Mouse (Mus musculus): ENCODE results near the gene Dkk1. TPM values are rescaled to one million over a fixed set of nuclear protein-coding genes. Genes with fewer than 3 reads are reported as not detected.

The Dkk1 gene
- polyA plus RNA-seq (2015; fragmentation: Nextera tagmentation; extraction: Ambion mirVana) = 0.33 and 0.43 TPM in 2 replicates

- Histone ChIP-seq H3K27me3 (peaks cover 62% of the 10 kb centered on the region), H3K27ac (replicated peaks) (no peak within 1 kb of the TSS), H3K9me3 (replicated peaks) (no peaks in the 10 kb centered on the region), H3K4me2 (peak within 1 kb of the TSS; percentile 44), H3K36me3 (replicated peaks) (no peaks in the 10 kb centered on the region), H3K9ac (no peak within 1 kb of the TSS), H3K4me1 (replicated peaks) (no peaks in the 10 kb centered on the region), H3K4me3 (replicated peaks) (peak within 1 kb of the TSS; percentile 20)
- no peak for ATAC-seq (ENCODE audit: insufficient read depth)
- WGBS (ENCODE audit: insufficient replicate concordance) = 1% methylated on average over 26 of the region's 26 CpGs
These were observed at the start of gene Dkk1 for GRCm38 (mm10) chr19:30549044-30549853. Gene Dkk1, minus strand, starts transcription at chr19:30549665.

- Histone ChIP-seq H3K9me3 (replicated peaks) (no peaks in the 10 kb centered on the region), H3K4me1 (replicated peaks) (no peaks in the 10 kb centered on the region), H3K27ac (replicated peaks) (no peak overlapping the region), H3K9ac (no peak overlapping the region), H3K4me3 (replicated peaks) (no peak overlapping the region), H3K36me3 (replicated peaks) (no peaks in the 10 kb centered on the region), H3K4me2 (no peak overlapping the region), H3K27me3 (no peaks in the 10 kb centered on the region)
- 39% methylated on average over 3 of the region's 3 CpGs for WGBS (ENCODE audit: insufficient replicate concordance)
- no peak for ATAC-seq (ENCODE audit: insufficient read depth)
These were observed 36.9 kb upstream of the Dkk1 start for GRCm38 (mm10) chr19:30586366-30586765.

GRCm38 (mm10) chr19:30564516-30564915 lies 15.1 kb upstream of the Dkk1 start:
- no peaks in the 10 kb centered on the region for H3K27me3 ChIP-seq
- no peak overlapping the region for H3K4me3 ChIP-seq (replicated peaks)
- H3K9me3 ChIP-seq (replicated peaks) = no peaks in the 10 kb centered on the region
- H3K9ac ChIP-seq = no peak overlapping the region
- no peak overlapping the region for H3K4me2 ChIP-seq
- no peak for ATAC-seq (ENCODE audit: insufficient read depth)
- H3K36me3 ChIP-seq (replicated peaks) = no peaks in the 10 kb centered on the region
- 62% methylated on average over 6 of the region's 6 CpGs for WGBS (ENCODE audit: insufficient replicate concordance)
- H3K4me1 ChIP-seq (replicated peaks) = no peaks in the 10 kb centered on the region
- no peak overlapping the region for H3K27ac ChIP-seq (replicated peaks)

- no peak for ATAC-seq (ENCODE audit: insufficient read depth)
- no peak overlapping the region for H3K9ac ChIP-seq
- H3K4me3 ChIP-seq (replicated peaks) = no peak overlapping the region
- H3K27me3 ChIP-seq = no peaks in the 10 kb centered on the region
- H3K9me3 ChIP-seq (replicated peaks) = no peaks in the 10 kb centered on the region
- no peaks in the 10 kb centered on the region for H3K4me1 ChIP-seq (replicated peaks)
- 70% methylated on average over 3 of the region's 3 CpGs for whole genome bisulfite sequencing (ENCODE audit: insufficient replicate concordance)
- no peak overlapping the region for H3K27ac ChIP-seq (replicated peaks)
- no peaks in the 10 kb centered on the region for H3K36me3 ChIP-seq (replicated peaks)
- H3K4me2 ChIP-seq = no peak overlapping the region
These were observed 14.4 kb upstream of the Dkk1 start for GRCm38 (mm10) chr19:30563876-30564275.

GRCm38 (mm10) chr19:30558024-30558423 lies 8.6 kb upstream of the Dkk1 start:
- no peak overlapping the region for H3K4me2 ChIP-seq

GRCm38 (mm10) chr19:30554467-30554881 lies 5.0 kb upstream of the Dkk1 start:
- Histone ChIP-seq H3K4me3 (replicated peaks) (0 out of 2 replicates have a peak overlapping the region, but pooled peaks have one; percentile 12), H3K36me3 (replicated peaks) (no peaks in the 10 kb centered on the region), H3K27ac (replicated peaks) (no peak overlapping the region), H3K27me3 (peaks cover 31% of the 10 kb centered on the region), H3K9ac (no peak overlapping the region), H3K4me2 (peak overlapping the region; percentile 53), H3K4me1 (replicated peaks) (no peaks in the 10 kb centered on the region), H3K9me3 (replicated peaks) (no peaks in the 10 kb centered on the region)
- under 1% methylated on average over 12 of the region's 12 CpGs for WGBS (ENCODE audit: insufficient replicate concordance)
- no peak for ATAC-seq (ENCODE audit: insufficient read depth)

More at GRCm38 (mm10) chr19:30558024-30558423, 8.6 kb upstream of the Dkk1 start:
- ATAC-seq (ENCODE audit: insufficient read depth) = no peak
- Histone ChIP-seq H3K36me3 (replicated peaks) (no peaks in the 10 kb centered on the region), H3K4me3 (replicated peaks) (no peak overlapping the region), H3K27ac (replicated peaks) (no peak overlapping the region), H3K9me3 (replicated peaks) (no peaks in the 10 kb centered on the region), H3K9ac (no peak overlapping the region), H3K4me1 (replicated peaks) (no peaks in the 10 kb centered on the region), H3K27me3 (peaks cover 9% of the 10 kb centered on the region; the same call in 1 of the 2 replicates)

- 17% methylated on average over 4 of the region's 4 CpGs for WGBS (ENCODE audit: insufficient replicate concordance)
- Histone ChIP-seq H3K4me3 (replicated peaks) (no peak overlapping the region), H3K9me3 (replicated peaks) (no peaks in the 10 kb centered on the region), H3K4me2 (no peak overlapping the region), H3K27me3 (peaks cover 38% of the 10 kb centered on the region), H3K4me1 (replicated peaks) (no peaks in the 10 kb centered on the region), H3K27ac (replicated peaks) (no peak overlapping the region), H3K9ac (no peak overlapping the region), H3K36me3 (replicated peaks) (no peaks in the 10 kb centered on the region)
- no peak for ATAC-seq (ENCODE audit: insufficient read depth)
These were observed 4.3 kb upstream of the Dkk1 start for GRCm38 (mm10) chr19:30553740-30554139.

- H3K27ac ChIP-seq (replicated peaks) = no peak overlapping the region
- peaks cover 53% of the 10 kb centered on the region for H3K27me3 ChIP-seq
- ATAC-seq (ENCODE audit: insufficient read depth) = no peak
- no peaks in the 10 kb centered on the region for H3K4me1 ChIP-seq (replicated peaks)
- H3K4me3 ChIP-seq (replicated peaks) = no peak overlapping the region
- H3K9me3 ChIP-seq (replicated peaks) = no peaks in the 10 kb centered on the region
- no peak overlapping the region for H3K9ac ChIP-seq
- H3K36me3 ChIP-seq (replicated peaks) = no peaks in the 10 kb centered on the region
- no peak overlapping the region for H3K4me2 ChIP-seq
- 41% methylated on average over 8 of the region's 8 CpGs for WGBS (ENCODE audit: insufficient replicate concordance)
These were observed 2.8 kb upstream of the Dkk1 start for GRCm38 (mm10) chr19:30552260-30552659.

- Histone ChIP-seq H3K4me3 (replicated peaks) (no peak overlapping the region), H3K4me2 (peak overlapping the region; percentile 44; the same call in 1 of the 2 replicates), H3K36me3 (replicated peaks) (no peaks in the 10 kb centered on the region), H3K9ac (no peak overlapping the region), H3K4me1 (replicated peaks) (no peaks in the 10 kb centered on the region), H3K27me3 (peaks cover 64% of the 10 kb centered on the region), H3K9me3 (replicated peaks) (no peaks in the 10 kb centered on the region), H3K27ac (replicated peaks) (no peak overlapping the region)
- WGBS (ENCODE audit: insufficient replicate concordance) = 2% methylated on average over 17 of the region's 17 CpGs
- no peak for ATAC-seq (ENCODE audit: insufficient read depth)
These were observed 586 bp upstream of the Dkk1 start for GRCm38 (mm10) chr19:30549854-30550647.

- WGBS (ENCODE audit: insufficient replicate concordance) = 5% methylated on average over 23 of the region's 23 CpGs
- no peaks in the 10 kb centered on the region for H3K9me3 ChIP-seq (replicated peaks)
- ATAC-seq (ENCODE audit: insufficient read depth) = no peak
- peaks cover 58% of the 10 kb centered on the region for H3K27me3 ChIP-seq
- no peak overlapping the region for H3K9ac ChIP-seq
- H3K4me2 ChIP-seq = peak overlapping the region; percentile 44
- H3K4me1 ChIP-seq (replicated peaks) = no peaks in the 10 kb centered on the region
- no peaks in the 10 kb centered on the region for H3K36me3 ChIP-seq (replicated peaks)
- H3K4me3 ChIP-seq (replicated peaks) = peak overlapping the region; percentile 20
- no peak overlapping the region for H3K27ac ChIP-seq (replicated peaks)
These were observed 938 bp downstream of the Dkk1 start for GRCm38 (mm10) chr19:30548411-30549043.
